Mouse (Mus musculus) embryonic fibroblast, embryonic 13.5 days (primary cell): ENCODE measurements around the gene Cdkal1.

Experiments used
- CTCF ChIP-seq: IDR thresholded peaks from 2 replicates; pipeline ENCODE4 v1.5.1; 2011; ENCODE audit warnings: mild to moderate bottlenecking, control low read depth, low read length, moderate library complexity, borderline replicate concordance; ENCODE audit not compliant: insufficient read depth
- POLR2A ChIP-seq: IDR thresholded peaks from 2 replicates; pipeline ENCODE4 v1.6.1; 2011; ENCODE audit warnings: low read depth, mild to moderate bottlenecking, control low read depth, low read length, moderate library complexity

- TF ChIP-seq POLR2A (no peak), CTCF (no peak)
Observed at GRCm38 (mm10) chr13:29864331-29864730, 8.9 kb upstream of the Cdkal1 start.
